ENCODE assay signal across 30 mouse cellular contexts in genomic region chr11:114611690-114612089, GRCm38 (mm10). TPM values are rescaled to one million over a fixed set of nuclear protein-coding genes. Genes with fewer than 3 reads are reported as not detected.
DNase-seq lines count a peak whose midpoint lies in the region; ATAC-seq and TF ChIP-seq lines count a peak whose summit lies in the region.
"Had no signal": no experiment of that assay in that cellular context is flagged by ENCODE, and none has a peak within 500 bp of the region (broad histone marks: within the 10 kb centered on the region; RNA-seq: fewer than 3 reads in every experiment).

No protein-coding gene starts in this region.

- H3K4me3 ChIP-seq in layer of hippocampus, adult 2 months: no peak overlapping the region
- no peak overlapping the region for H3K4me3 ChIP-seq in ES-Bruce4 (ENCODE audit: low read depth, low read length)
- no peak overlapping the region for H3K4me3 ChIP-seq in left cerebral cortex, adult 2 months
- H3K4me3 ChIP-seq in midbrain, embryonic 14.5 days (replicated peaks; ENCODE audit: low read depth, low read length): no peak overlapping the region
- H3K4me3 ChIP-seq: embryonic facial prominence, embryonic 10.5 days; embryonic facial prominence, embryonic 13.5 days; erythroblast, embryonic 14.5 days; forebrain, embryonic 12.5 days; forebrain, embryonic 15.5 days; heart, embryonic 12.5 days; heart, embryonic 15.5 days; hindbrain, embryonic 10.5 days; hindbrain, embryonic 13.5 days had no signal

- WGBS in midbrain, embryonic 14.5 days: 80% methylated on average over 8 of the region's 8 CpGs

- intact Hi-C loops in left cerebral cortex, adult 2 months (cut with DNase I): no loop called here

- no peak for TF ChIP-seq CTCF in layer of hippocampus, adult 2 months (conservative IDR thresholded peaks at IDR 0.05)
- no peak for TF ChIP-seq CTCF in ES-Bruce4 (IDR thresholded peaks at IDR 0.05; ENCODE audit: low read depth, low read length)
- TF ChIP-seq CTCF in left cerebral cortex, adult 2 months (IDR thresholded peaks at IDR 0.05): no peak

- no peak for ATAC-seq in megakaryocyte, adult 5-6 weeks (ENCODE audit: poor library complexity, severe bottlenecking)
- no peak for ATAC-seq in midbrain, embryonic 14.5 days (ENCODE audit: low FRiP score, low TSS enrichment)
- ATAC-seq: forebrain, embryonic 15.5 days; hindbrain, embryonic 16.5 days had no signal

- no peak for TF ChIP-seq POLR2A in ES-Bruce4 (IDR thresholded peaks at IDR 0.05; ENCODE audit: insufficient read depth, low read length)

- H3K36me3 ChIP-seq in ES-Bruce4 (ENCODE audit: control insufficient read depth, insufficient read depth, low read length, poor library complexity, severe bottlenecking): no peaks in the 10 kb centered on the region
- H3K36me3 ChIP-seq in midbrain, embryonic 14.5 days (ENCODE audit: control insufficient read depth, insufficient read depth, low read length): no peaks in the 10 kb centered on the region
- H3K36me3 ChIP-seq: embryonic facial prominence, embryonic 10.5 days; embryonic facial prominence, embryonic 13.5 days; forebrain, embryonic 12.5 days; forebrain, embryonic 15.5 days; G1E; heart, embryonic 12.5 days; heart, embryonic 15.5 days; hindbrain, embryonic 10.5 days; hindbrain, embryonic 13.5 days had no signal

- no peak overlapping the region for H3K9ac ChIP-seq in ES-Bruce4 (ENCODE audit: low read depth, poor library complexity, severe bottlenecking)
- no peak overlapping the region for H3K9ac ChIP-seq in midbrain, embryonic 14.5 days (replicated peaks; ENCODE audit: low read length)
- H3K9ac ChIP-seq: embryonic facial prominence, embryonic 13.5 days; forebrain, embryonic 12.5 days; forebrain, embryonic 15.5 days; heart, embryonic 12.5 days; heart, embryonic 15.5 days; hindbrain, embryonic 13.5 days had no signal

- no peaks in the 10 kb centered on the region for H3K27me3 ChIP-seq in ES-Bruce4 (ENCODE audit: control insufficient read depth, insufficient read depth, low read length, poor library complexity, severe bottlenecking)
- H3K27me3 ChIP-seq in midbrain, embryonic 14.5 days (ENCODE audit: control insufficient read depth, insufficient read depth, low read length): no peaks in the 10 kb centered on the region
- H3K27me3 ChIP-seq: embryonic facial prominence, embryonic 13.5 days; forebrain, embryonic 12.5 days; forebrain, embryonic 15.5 days; hindbrain, embryonic 13.5 days had no signal

- no peak overlapping the region for H3K27ac ChIP-seq in layer of hippocampus, adult 2 months
- H3K27ac ChIP-seq in ES-Bruce4 (ENCODE audit: insufficient read depth, low read length): no peak overlapping the region
- H3K27ac ChIP-seq in left cerebral cortex, adult 2 months: no peak overlapping the region
- H3K27ac ChIP-seq in midbrain, embryonic 14.5 days (replicated peaks; ENCODE audit: low read depth, low read length): no peak overlapping the region
- H3K27ac ChIP-seq: embryonic facial prominence, embryonic 10.5 days; embryonic facial prominence, embryonic 13.5 days; forebrain, embryonic 12.5 days; forebrain, embryonic 15.5 days; heart, embryonic 15.5 days; hindbrain, embryonic 10.5 days; hindbrain, embryonic 13.5 days had no signal

- H3K9me3 ChIP-seq in ES-Bruce4 (replicated peaks; ENCODE audit: control insufficient read depth, insufficient read depth, low read length, poor library complexity, severe bottlenecking): no peaks in the 10 kb centered on the region
- H3K9me3 ChIP-seq in midbrain, embryonic 14.5 days (ENCODE audit: control insufficient read depth, low read length): 0 out of 2 replicates have a peak, but pooled peaks cover 3% of the 10 kb centered on the region
- H3K9me3 ChIP-seq: embryonic facial prominence, embryonic 10.5 days; embryonic facial prominence, embryonic 13.5 days; forebrain, embryonic 15.5 days; heart, embryonic 15.5 days; hindbrain, embryonic 13.5 days had no signal

- no peak overlapping the region for H3K4me2 ChIP-seq in midbrain, embryonic 14.5 days (ENCODE audit: low read length)
- H3K4me2 ChIP-seq: embryonic facial prominence, embryonic 13.5 days; forebrain, embryonic 12.5 days; forebrain, embryonic 15.5 days; heart, embryonic 12.5 days; heart, embryonic 15.5 days; hindbrain, embryonic 13.5 days had no signal

- peak; percentile 13 to 17 for DNase-seq in layer of hippocampus, adult 2 months (ENCODE audit: low spot score in 2 of 2)
- DNase-seq in layer of hippocampus, adult 8-10 months (ENCODE audit: low spot score in 2 of 2): no peak
- peak; percentile 65 for DNase-seq in ZHBTc4 (ENCODE audit: low read depth, low spot score)
- DNase-seq in left cerebral cortex, adult 2 months (ENCODE audit: extremely low spot score in 1 of 2, low spot score in 2 of 2): no peak
- no peak for DNase-seq in midbrain, embryonic 14.5 days
- DNase-seq: adrenal gland, adult 2 months; adrenal gland, postnatal 14 days; B cell, adult 2 months; cerebellum, adult 11-12 months; cerebellum, adult 8-10 months; cerebellum, postnatal 10 days; cerebellum, postnatal 36 days; embryo, embryonic 11 days; gastrocnemius, postnatal 25 days; heart, adult 18-20 months; heart, postnatal 10 days; heart, postnatal 36 days had no signal

- TF ChIP-seq EP300 in ES-Bruce4 (IDR thresholded peaks at IDR 0.05; ENCODE audit: insufficient read depth, low read depth, low read length): peak; percentile 66; the same call in 1 of the 2 replicates

- peaks cover 3% of the 10 kb centered on the region for H3K4me1 ChIP-seq in ES-Bruce4 (ENCODE audit: control insufficient read depth, insufficient read depth, low read length)
- H3K4me1 ChIP-seq in midbrain, embryonic 14.5 days (ENCODE audit: control insufficient read depth, insufficient read depth, low read length): no peaks in the 10 kb centered on the region
- H3K4me1 ChIP-seq: embryonic facial prominence, embryonic 10.5 days; embryonic facial prominence, embryonic 13.5 days; forebrain, embryonic 12.5 days; forebrain, embryonic 15.5 days; heart, embryonic 12.5 days; heart, embryonic 15.5 days; hindbrain, embryonic 10.5 days; hindbrain, embryonic 13.5 days had no signal

RNA-seq across cellular contexts. Expression of gene Rpl38, which starts 56.6 kb away (rescaled TPM):
- 100 to 1,000 TPM; 905 to 943 TPM for total RNA-seq in layer of hippocampus, adult 2 months (2021)
- total RNA-seq in layer of hippocampus, adult 8-10 months (2022): 1,000 to 10,000 TPM in 2 of 4 experiments, 100 to 1,000 TPM in 2; 690 to 1,011 (median 866) TPM
- polyA plus RNA-seq in ES-Bruce4 (2011; ENCODE audit: insufficient read depth, insufficient read length, low read depth, missing spikeins): 1,928 and 2,044 TPM in 2 replicates
- 100 to 1,000 TPM; 817 to 866 TPM for total RNA-seq in left cerebral cortex, adult 2 months (2021)
- total RNA-seq in megakaryocyte, adult 5-6 weeks (2015): 716 and 867 TPM in 2 replicates
- total RNA-seq in megakaryocyte, adult 5-6 weeks (2017): 2,870 and 3,242 TPM in 2 replicates
- polyA plus RNA-seq in midbrain, embryonic 14.5 days (2014; fragmentation: Nextera tagmentation; extraction: Ambion mirVana): 707 and 859 TPM in 2 replicates

Comparison
In these comparisons a context has a peak if more than half of its experiments do, and no peak if none do; other contexts are left out.
1. DNase-seq: peak in layer of hippocampus, adult 2 months (2 of 2) and ZHBTc4 (single experiment); none in layer of hippocampus, adult 8-10 months (0 of 2), left cerebral cortex, adult 2 months (0 of 2) and midbrain, embryonic 14.5 days (single experiment).